Mouse (Mus musculus) hindbrain, postnatal 0 days (tissue): ENCODE measurements at regions not wholly inside any gene's neighbourhood (a gene's known extent, or its start where the extent isn't known, plus 50 kb on each side); places are given as distances from the start of the nearest gene placed in this dataset.

ENCODE experiments used
- ATAC-seq: fragments of 200-750 bp; cut with Nextera tagmentation; 2 replicates; pipeline ENCODE4 v1.8.0; 2017; ENCODE audit warnings: mild to moderate bottlenecking, moderate TSS enrichment, moderate library complexity
- DNase-seq: peaks from one replicate; pipeline ENCODE4 v3.0.0-alpha.2; 2015; ENCODE audit warnings: low spot score
- H3K27ac ChIP-seq: fragments of 300-500 bp; sonication (generic); 2 replicates; pipeline ENCODE4 v1.5.1; 2014; ENCODE audit warnings: mild to moderate bottlenecking
- H3K27me3 ChIP-seq: fragments of 300-500 bp; sonication (generic); 2 replicates; pipeline ENCODE4 v1.6.1; 2014; ENCODE audit warnings: low read length, mixed read lengths; ENCODE audit not compliant: insufficient read depth
- H3K36me3 ChIP-seq: fragments of 300-500 bp; sonication (generic); 2 replicates; pipeline ENCODE4 v1.6.1; 2014; ENCODE audit warnings: low read length, mixed read lengths; ENCODE audit not compliant: insufficient read depth
- H3K4me1 ChIP-seq: fragments of 300-500 bp; sonication (generic); 2 replicates; pipeline ENCODE4 v1.6.1; 2014; ENCODE audit warnings: antibody characterized with exemption, low read length, mixed read lengths; ENCODE audit not compliant: insufficient read depth
- H3K4me2 ChIP-seq: fragments of 300-500 bp; sonication (generic); 2 replicates; pipeline ENCODE4 v1.6.1; 2014; ENCODE audit warnings: low read depth, mild to moderate bottlenecking, low read length, moderate library complexity, mixed read lengths
- H3K4me3 ChIP-seq: fragments of 300-500 bp; sonication (generic); 2 replicates; pipeline ENCODE4 v1.5.1; 2014; ENCODE audit warnings: low read length
- H3K9ac ChIP-seq: fragments of 300-500 bp; sonication (generic); replicated peaks from 2 replicates; pipeline ENCODE4 v1.6.1; 2014; ENCODE audit warnings: mild to moderate bottlenecking, low read length, moderate library complexity, mixed read lengths
- H3K9me3 ChIP-seq: fragments of 300-500 bp; sonication (generic); 2 replicates; pipeline ENCODE4 v1.6.1; 2016; ENCODE audit warnings: low read length, mixed read lengths
- CTCF ChIP-seq: IDR thresholded peaks from 2 replicates; pipeline ENCODE4 v1.5.1; 2016; ENCODE audit warnings: antibody characterized with exemption, control low read depth, low read depth
- WGBS: fragments of 180-500 bp; shearing (Covaris S2); extraction: QIAGEN DNeasy Blood & Tissue Kit; methylation state at CpG from one replicate; pipeline ENCODE4 v1.1.7; 2014; 5-methylcytosine and 5-hydroxymethylcytosine counted together

DNA sequence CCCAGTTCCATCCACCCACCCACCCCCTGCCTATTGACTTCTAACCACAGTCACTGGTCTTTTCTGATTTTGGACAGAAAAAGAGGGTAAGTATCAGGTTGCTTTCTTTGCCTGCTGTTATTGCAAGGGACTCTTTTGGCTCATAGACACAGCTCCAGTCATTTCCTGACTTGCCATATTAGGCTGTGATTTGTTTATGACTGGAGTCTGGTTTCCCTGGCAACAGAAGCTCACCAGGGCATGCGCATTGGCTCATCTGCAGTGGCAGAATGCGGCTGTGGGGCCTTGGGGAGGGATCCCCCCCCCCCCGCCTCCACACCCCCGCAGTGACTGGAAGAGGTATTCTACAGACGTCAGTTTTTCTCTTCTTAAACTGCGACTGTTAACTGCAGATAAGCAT lies 65.9 kb downstream of the Cdr1 start:
- H3K4me3 ChIP-seq = no peak overlapping the region

DNA sequence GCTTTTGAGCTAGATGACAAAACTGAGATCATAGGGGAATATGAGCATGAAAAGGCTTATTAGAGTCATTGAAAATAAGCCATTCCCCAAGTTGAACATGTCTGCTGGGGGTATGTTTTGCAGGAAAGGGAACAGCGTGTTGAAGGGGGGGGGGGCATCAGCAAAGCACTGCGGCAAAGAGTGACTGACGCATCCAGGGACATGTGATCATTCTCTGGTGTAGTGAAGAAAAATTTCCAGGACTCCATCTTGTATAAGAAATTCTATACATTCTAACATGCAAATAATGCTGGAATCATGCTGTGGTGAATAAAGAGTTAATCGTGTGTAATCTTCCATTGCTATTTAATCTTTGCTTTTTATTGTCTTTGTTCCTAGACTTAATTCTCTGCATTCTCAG lies 68.0 kb downstream of the Cdr1 start:
- Histone ChIP-seq H3K36me3 (no peaks in the 10 kb centered on the region), H3K4me3 (peak overlapping the region; percentile 43), H3K9ac (peak overlapping the region; percentile 35; the same call in 1 of the 2 replicates), H3K4me2 (peak overlapping the region; percentile 45), H3K27me3 (no peaks in the 10 kb centered on the region), H3K9me3 (no peaks in the 10 kb centered on the region), H3K4me1 (no peaks in the 10 kb centered on the region), H3K27ac (0 out of 2 replicates have a peak overlapping the region, but pooled peaks have one; percentile 45)
- ATAC-seq (peak; percentile 74), DNase-seq (peak; percentile 64)
- TF ChIP-seq CTCF = no peak
- 58% methylated on average over 4 of the region's 4 CpGs for WGBS

More for the DNA sequence above, 65.9 kb downstream of the Cdr1 start:
- H3K27me3 ChIP-seq = no peaks in the 10 kb centered on the region
- H3K36me3 ChIP-seq = no peaks in the 10 kb centered on the region
- H3K4me1 ChIP-seq = no peaks in the 10 kb centered on the region
- H3K27ac ChIP-seq = no peak overlapping the region
- DNase-seq = peak; percentile 55
- TF ChIP-seq CTCF = no peak
- H3K9me3 ChIP-seq = no peaks in the 10 kb centered on the region
- ATAC-seq = peak; percentile 39; the same call in 1 of the 2 replicates
- H3K4me2 ChIP-seq = peak overlapping the region; percentile 27
- 25% methylated on average over 6 of the region's 6 CpGs for WGBS
- no peak overlapping the region for H3K9ac ChIP-seq

- H3K9ac ChIP-seq = peak overlapping the region; percentile 45
- peak; percentile 69 for DNase-seq
Observed at GRCm38 (mm10) chrX:61116010-61116447, 69.3 kb downstream of the Cdr1 start.

More at GRCm38 (mm10) chrX:61116010-61116447, 69.3 kb downstream of the Cdr1 start:
- peak overlapping the region; percentile 43 for H3K4me3 ChIP-seq
- H3K4me1 ChIP-seq = no peaks in the 10 kb centered on the region
- WGBS = 27% methylated on average over 10 of the region's 10 CpGs
- peak; percentile 88 for ATAC-seq
- no peaks in the 10 kb centered on the region for H3K36me3 ChIP-seq
- peak overlapping the region; percentile 45 for H3K4me2 ChIP-seq
- H3K27me3 ChIP-seq = no peaks in the 10 kb centered on the region
- no peak for TF ChIP-seq CTCF
- H3K9me3 ChIP-seq = no peaks in the 10 kb centered on the region
- H3K27ac ChIP-seq = peak overlapping the region; percentile 45; the same call in 1 of the 2 replicates
